Mouse (Mus musculus) layer of hippocampus, adult 2 months (tissue): ENCODE measurements around the gene Mepce. TPM values are rescaled to one million over a fixed set of nuclear protein-coding genes. Genes with fewer than 3 reads are reported as not detected.

ENCODE experiments used
- DNase-seq, 2 experiments: peaks; one replicate each; pipeline ENCODE4 v3.0.0; 2022; ENCODE audit warnings: low spot score in 2 of 2
- H3K27ac ChIP-seq: fragments of 200-600 bp; 2 replicates; pipeline ENCODE4 v1.8.1; 2022
- H3K4me3 ChIP-seq: fragments of 200-600 bp; 2 replicates; pipeline ENCODE4 v1.8.1; 2022; ENCODE audit warnings: mild to moderate bottlenecking
- CTCF ChIP-seq: fragments of 200-600 bp; conservative IDR thresholded peaks from 2 replicates; pipeline ENCODE4 v1.8.1; 2022; ENCODE audit warnings: antibody characterized with exemption, mild to moderate bottlenecking, moderate library complexity
- total RNA-seq, 2 experiments: library from RNA; stranded (reverse); gene quantifications; 2 replicates each; pipeline ENCODE4 v1.2.3; 2021

Mepce gene
- total RNA-seq, 2 experiments from 2014 or later, result 43.6 to 49.2 TPM

- no peak for DNase-seq
- TF ChIP-seq CTCF, result no peak
- peak overlapping the region; percentile 98; the same call in 1 of the 2 replicates for H3K27ac ChIP-seq
- H3K4me3 ChIP-seq, result peak overlapping the region; percentile 79
Measured at GRCm38 (mm10) chr5:137784546-137784945, 2.9 kb downstream of the Mepce start.

GRCm38 (mm10) chr5:137783901-137784540 lies 3.4 kb downstream of the Mepce start:
- no peak for DNase-seq

GRCm38 (mm10) chr5:137782776-137783522 lies 4.5 kb downstream of the Mepce start:
- Histone ChIP-seq H3K27ac (peak overlapping the region; percentile 98; the same call in 1 of the 2 replicates), H3K4me3 (peak overlapping the region; percentile 79)
- no peak for TF ChIP-seq CTCF
- DNase-seq, result no peak

More at GRCm38 (mm10) chr5:137783901-137784540, 3.4 kb downstream of the Mepce start:
- H3K27ac ChIP-seq, result peak overlapping the region; percentile 98; the same call in 1 of the 2 replicates
- peak overlapping the region; percentile 79 for H3K4me3 ChIP-seq
- TF ChIP-seq CTCF, result no peak

GRCm38 (mm10) chr5:137781661-137782060 lies 5.8 kb downstream of the Mepce start:
- no peak for DNase-seq
- Histone ChIP-seq H3K4me3 (no peak overlapping the region), H3K27ac (no peak overlapping the region)
- TF ChIP-seq CTCF, result no peak

GRCm38 (mm10) chr5:137779053-137779933 lies 8.2 kb downstream of the Mepce start:
- no peak for TF ChIP-seq CTCF
- peak overlapping the region; percentile 96 for H3K27ac ChIP-seq
- peak overlapping the region; percentile 84 for H3K4me3 ChIP-seq
- DNase-seq, result no peak

- TF ChIP-seq CTCF, result no peak
Measured at GRCm38 (mm10) chr5:137778635-137779034, 8.8 kb downstream of the Mepce start, which contains the start of gene Ppp1r35. TSS of gene Ppp1r35 (plus strand) at chr5:137778849.

GRCm38 (mm10) chr5:137777267-137777845 lies 10.1 kb downstream of the Mepce start:
- no peak for DNase-seq

More at GRCm38 (mm10) chr5:137778635-137779034, 8.8 kb downstream of the Mepce start, which contains the start of gene Ppp1r35:
- peak; percentile 96 to 97 for DNase-seq
- peak within 1 kb of the TSS; percentile 96 for H3K27ac ChIP-seq
- H3K4me3 ChIP-seq, result peak within 1 kb of the TSS; percentile 84

GRCm38 (mm10) chr5:137776408-137776918 lies 11.0 kb downstream of the Mepce start:
- no peak for DNase-seq
- Histone ChIP-seq H3K4me3 (no peak overlapping the region), H3K27ac (no peak overlapping the region)
- no peak for TF ChIP-seq CTCF

More at GRCm38 (mm10) chr5:137777267-137777845, 10.1 kb downstream of the Mepce start:
- no peak for TF ChIP-seq CTCF
- Histone ChIP-seq H3K4me3 (no peak overlapping the region), H3K27ac (no peak overlapping the region)

- no peak for DNase-seq
- Histone ChIP-seq H3K4me3 (no peak overlapping the region), H3K27ac (no peak overlapping the region)
- no peak for TF ChIP-seq CTCF
Measured at GRCm38 (mm10) chr5:137775587-137776290, 11.7 kb downstream of the Mepce start.

GRCm38 (mm10) chr5:137772755-137773154 lies 14.7 kb downstream of the Mepce start:
- no peak for TF ChIP-seq CTCF
- H3K27ac ChIP-seq, result no peak overlapping the region
- no peak overlapping the region for H3K4me3 ChIP-seq
- no peak for DNase-seq

GRCm38 (mm10) chr5:137770709-137771108 lies 16.7 kb downstream of the Mepce start:
- peak; percentile 79 for TF ChIP-seq CTCF
- DNase-seq, result no peak
- Histone ChIP-seq H3K4me3 (no peak overlapping the region), H3K27ac (no peak overlapping the region)
